Mouse (Mus musculus): ENCODE measurements around the gene Slc30a6.

DNA sequence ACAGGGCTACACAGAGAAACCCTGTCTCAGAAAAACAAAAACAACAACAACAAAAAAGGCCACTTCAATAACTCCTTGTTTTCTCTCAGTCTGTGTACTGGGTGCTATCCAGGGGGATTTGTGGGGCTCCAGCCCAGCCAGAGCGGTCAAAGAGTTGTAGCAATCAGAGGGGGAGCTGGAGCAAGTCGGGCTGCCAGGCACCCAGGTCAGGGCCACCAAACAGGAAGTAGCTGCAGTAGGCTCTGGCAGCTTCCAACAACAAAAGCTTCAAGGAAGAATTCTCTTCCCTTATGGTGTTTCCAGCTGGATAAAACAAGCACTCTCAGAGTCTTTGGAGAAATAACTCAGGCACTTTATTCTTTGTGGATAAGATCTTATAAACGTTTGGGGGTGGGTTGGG lies 58.5 kb downstream of the Slc30a6 start:
- TF ChIP-seq CTCF (IDR thresholded peaks at IDR 0.05; ENCODE audit: control insufficient read depth, insufficient read depth, low read length), result no peak
- no peak for TF ChIP-seq POLR2A (IDR thresholded peaks at IDR 0.05; ENCODE audit: borderline replicate concordance, control insufficient read depth, low read depth, low read length)
